Mouse (Mus musculus): ENCODE measurements at regions not wholly inside any gene's neighbourhood (a gene's known extent, or its start where the extent isn't known, plus 50 kb on each side); places are given as distances from the start of the nearest gene placed in this dataset.

DNA sequence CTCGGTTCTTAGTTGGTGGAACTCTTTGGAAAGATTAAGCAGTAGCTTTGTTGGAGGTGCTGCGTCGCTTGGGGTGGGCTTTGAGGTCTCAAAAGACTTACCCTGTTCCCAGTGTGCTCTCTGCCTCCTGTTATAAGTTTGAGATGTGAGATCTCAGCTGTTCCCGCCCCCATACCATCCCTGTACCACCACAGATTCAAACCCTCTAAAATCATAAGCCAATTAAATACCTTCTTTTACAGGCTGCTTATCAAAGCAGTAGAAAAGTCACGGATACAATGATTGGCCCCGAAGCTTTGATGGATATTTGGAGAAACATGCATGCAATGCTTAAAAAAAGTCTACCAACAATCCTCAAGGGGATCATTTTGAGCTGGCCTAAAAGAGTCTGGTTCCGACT is 152.6 kb downstream of the Enc1 start:
- no peak for ATAC-seq (replicated peaks in 1 of 2; ENCODE audit: insufficient read depth in 1 of 2, low FRiP score in 2 of 2, low TSS enrichment in 1 of 2, low read depth in 1 of 2, poor library complexity in 2 of 2, severe bottlenecking in 2 of 2)

DNA sequence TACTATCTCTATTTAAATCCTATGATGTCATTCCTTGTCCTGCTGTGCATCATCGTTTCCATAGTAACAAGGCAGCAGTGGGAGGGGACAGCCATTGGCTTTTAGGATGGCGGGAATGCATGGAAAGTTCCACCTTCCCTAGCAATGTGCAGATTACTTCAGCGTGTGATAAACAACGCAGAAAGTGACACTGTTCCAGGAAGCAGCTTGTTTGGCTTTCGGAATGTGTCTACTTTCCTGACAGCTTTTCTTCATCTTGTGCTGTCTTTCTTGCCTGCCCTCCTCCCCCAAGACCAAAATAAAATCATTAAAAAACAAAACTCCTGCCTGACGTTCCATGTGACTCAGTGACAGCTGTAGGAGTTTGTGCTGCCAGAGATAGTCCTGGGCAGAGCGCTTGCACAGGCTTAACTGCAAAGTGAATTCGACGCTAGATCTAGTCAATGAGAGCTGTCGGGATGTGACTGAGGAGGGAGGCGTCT is 149.6 kb downstream of the Enc1 start:
- no peak for ATAC-seq (replicated peaks in 1 of 2; ENCODE audit: insufficient read depth in 1 of 2, low FRiP score in 2 of 2, low TSS enrichment in 1 of 2, low read depth in 1 of 2, poor library complexity in 2 of 2, severe bottlenecking in 2 of 2)

DNA sequence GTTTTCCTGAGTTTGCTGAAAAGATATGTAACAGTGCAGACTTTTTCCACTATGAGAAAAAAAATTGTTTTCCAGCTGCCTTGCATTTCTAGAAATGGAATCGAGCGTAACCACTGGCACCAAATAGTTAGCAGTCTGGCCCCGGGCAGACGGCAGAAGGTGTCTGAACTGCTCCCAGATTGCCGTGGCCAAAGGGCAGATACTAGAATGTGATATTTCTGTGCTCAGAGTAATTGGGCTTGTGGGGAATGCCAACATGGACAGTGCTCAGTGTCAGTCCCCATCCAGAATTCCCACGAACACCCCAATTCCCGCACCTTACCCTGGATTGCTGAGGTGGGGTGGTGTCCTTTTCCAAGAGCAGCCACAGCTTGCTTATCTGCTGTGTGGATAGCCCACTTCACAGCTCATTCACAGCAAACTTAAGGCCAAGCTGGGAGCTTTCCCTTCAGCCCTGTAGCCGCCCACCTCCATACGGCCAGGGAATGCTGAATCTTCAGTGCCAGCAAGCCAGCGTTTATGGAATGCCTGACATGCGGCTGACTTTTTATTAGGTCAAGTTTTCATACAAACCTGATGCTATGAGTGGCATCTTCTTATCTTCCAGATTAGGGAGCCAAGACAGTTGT is 148.1 kb downstream of the Enc1 start:
- ATAC-seq (replicated peaks in 1 of 2; ENCODE audit: insufficient read depth in 1 of 2, low FRiP score in 2 of 2, low TSS enrichment in 1 of 2, low read depth in 1 of 2, poor library complexity in 2 of 2, severe bottlenecking in 2 of 2) = no peak

DNA sequence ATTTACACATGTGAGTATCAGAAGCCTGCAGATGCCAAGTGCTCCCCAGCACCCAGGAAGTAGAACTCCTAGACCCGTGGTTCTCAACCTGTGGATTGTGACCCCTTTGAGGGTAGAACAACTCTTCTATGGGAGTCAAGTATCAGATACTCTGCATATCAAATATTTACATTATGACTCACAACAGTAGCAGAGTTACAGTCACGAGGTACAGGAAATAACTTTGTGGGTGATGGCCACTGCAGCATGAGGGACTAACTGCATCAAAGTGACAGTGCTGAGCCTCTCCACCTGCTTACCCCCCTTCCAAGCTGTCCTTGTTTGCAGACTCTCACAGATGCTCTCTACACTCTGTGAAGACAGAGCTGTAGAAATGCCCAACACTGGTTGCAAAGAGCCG is 145.6 kb downstream of the Enc1 start:
- no peak for ATAC-seq (replicated peaks in 1 of 2; ENCODE audit: insufficient read depth in 1 of 2, low FRiP score in 2 of 2, low TSS enrichment in 1 of 2, low read depth in 1 of 2, poor library complexity in 2 of 2, severe bottlenecking in 2 of 2)

DNA sequence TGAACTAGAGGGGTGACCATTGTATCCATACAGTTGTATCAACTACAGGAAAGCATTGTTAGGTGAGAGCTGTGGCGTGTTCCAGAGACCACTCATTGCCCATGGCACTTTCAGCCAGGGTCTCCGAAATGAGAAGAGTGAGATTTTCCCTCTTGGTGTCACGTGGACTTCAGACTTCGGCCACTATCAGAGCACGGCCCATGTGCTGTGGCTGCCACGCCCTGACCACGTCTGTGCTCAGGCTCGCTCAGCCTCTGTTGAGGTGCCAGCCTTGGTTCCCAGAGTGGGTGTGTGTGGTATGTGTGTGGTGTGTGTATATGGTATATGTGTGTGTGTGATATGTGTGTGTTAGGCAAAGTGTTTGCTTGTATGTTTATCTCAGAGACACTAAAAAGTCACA is 144.6 kb downstream of the Enc1 start:
- ATAC-seq (replicated peaks in 1 of 2; ENCODE audit: insufficient read depth in 1 of 2, low FRiP score in 2 of 2, low TSS enrichment in 1 of 2, low read depth in 1 of 2, poor library complexity in 2 of 2, severe bottlenecking in 2 of 2) = no peak

DNA sequence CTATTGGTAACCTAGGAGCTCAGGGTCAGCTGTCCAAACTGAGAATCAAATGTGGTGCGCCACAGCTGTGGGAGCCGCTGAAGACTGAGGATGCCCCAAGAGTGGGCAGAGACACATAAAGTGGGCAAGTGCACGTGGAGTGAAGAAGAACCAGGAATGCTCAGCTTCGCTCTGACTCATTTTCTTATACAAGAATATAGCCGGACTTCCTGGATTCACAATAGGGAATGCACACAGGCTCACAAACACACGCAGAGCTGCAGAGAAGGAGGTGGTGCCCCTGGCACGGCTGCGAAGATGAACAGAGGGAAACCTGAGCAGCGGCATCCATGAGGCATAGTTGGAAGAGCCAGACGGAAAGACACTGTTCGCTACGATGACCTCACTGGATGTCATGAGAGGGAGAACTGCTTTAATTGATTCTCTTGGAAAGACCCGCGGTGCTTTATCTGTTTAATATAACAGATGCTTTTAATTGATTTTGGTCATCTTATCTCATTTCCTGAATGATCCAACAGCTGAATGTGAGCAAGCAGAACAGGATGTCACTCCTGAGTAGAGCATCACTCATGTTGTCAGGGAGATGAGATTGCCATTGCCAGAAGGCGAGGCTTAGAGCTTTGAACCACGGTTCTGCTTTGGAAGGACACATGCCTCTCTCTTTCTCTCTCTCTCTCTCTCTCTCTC is 143.3 kb downstream of the Enc1 start:
- ATAC-seq (replicated peaks in 1 of 2; ENCODE audit: insufficient read depth in 1 of 2, low FRiP score in 2 of 2, low TSS enrichment in 1 of 2, low read depth in 1 of 2, poor library complexity in 2 of 2, severe bottlenecking in 2 of 2) = no peak

DNA sequence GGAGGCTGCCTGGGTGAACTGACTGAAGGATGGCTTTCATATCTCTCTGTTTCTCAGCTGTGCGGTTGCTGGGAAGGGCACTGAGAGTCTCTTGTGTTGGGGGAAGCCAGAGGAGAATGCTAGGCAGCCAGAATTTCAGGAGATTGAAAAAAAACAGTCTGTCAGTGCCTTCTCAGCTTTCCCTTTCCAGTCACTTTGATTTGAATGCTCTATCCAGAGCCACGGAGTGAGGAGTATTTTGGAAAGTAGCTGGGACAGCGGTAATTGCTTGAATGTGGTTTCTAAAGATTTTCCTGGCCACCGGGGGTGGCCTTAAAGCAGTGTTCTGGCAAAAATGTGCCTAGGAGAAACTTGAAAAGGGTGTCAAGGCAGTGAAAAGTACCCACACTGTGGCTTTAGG is 142.4 kb downstream of the Enc1 start:
- ATAC-seq (replicated peaks in 1 of 2; ENCODE audit: insufficient read depth in 1 of 2, low FRiP score in 2 of 2, low TSS enrichment in 1 of 2, low read depth in 1 of 2, poor library complexity in 2 of 2, severe bottlenecking in 2 of 2) = no peak

DNA sequence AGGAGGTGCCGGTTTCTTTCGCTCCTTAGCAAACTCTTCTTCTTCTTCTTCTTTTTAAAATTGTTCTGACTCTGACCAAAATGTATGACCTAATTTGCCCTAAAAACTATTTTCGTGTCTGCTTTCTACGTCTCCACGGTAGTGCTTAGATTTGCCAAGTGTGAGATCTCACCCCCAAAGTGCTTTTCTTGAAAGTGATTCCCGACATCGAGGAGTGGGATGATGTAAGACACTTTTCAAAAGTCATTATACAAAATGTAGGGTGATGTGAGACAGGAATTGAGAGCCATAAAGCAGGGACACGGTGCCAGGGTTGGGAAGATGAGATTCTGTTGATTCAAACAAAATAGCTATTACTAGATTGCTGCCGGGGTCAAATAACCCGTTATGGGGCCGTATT is 139.5 kb downstream of the Enc1 start:
- no peak for ATAC-seq (replicated peaks in 1 of 2; ENCODE audit: insufficient read depth in 1 of 2, low FRiP score in 2 of 2, low TSS enrichment in 1 of 2, low read depth in 1 of 2, poor library complexity in 2 of 2, severe bottlenecking in 2 of 2)

DNA sequence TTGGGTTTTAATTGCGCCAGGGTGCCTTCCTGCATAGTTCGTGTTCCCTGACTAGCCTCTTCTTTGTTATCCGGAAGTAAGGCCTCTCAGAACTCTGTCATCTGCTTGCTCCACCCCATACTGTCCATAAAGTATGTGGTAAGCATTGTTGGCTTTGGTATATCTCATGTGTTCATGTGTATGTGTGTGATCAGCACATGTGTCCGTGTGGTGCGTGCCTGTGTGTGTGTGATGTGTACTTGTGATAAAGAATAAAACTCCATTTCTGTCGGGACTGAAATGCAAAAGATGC is 135.3 kb downstream of the Enc1 start:
- ATAC-seq (replicated peaks in 1 of 2; ENCODE audit: insufficient read depth in 1 of 2, low FRiP score in 2 of 2, low TSS enrichment in 1 of 2, low read depth in 1 of 2, poor library complexity in 2 of 2, severe bottlenecking in 2 of 2) = peak in 1 of 2 experiments; percentile 36; a peak in 1 of 4 replicates

DNA sequence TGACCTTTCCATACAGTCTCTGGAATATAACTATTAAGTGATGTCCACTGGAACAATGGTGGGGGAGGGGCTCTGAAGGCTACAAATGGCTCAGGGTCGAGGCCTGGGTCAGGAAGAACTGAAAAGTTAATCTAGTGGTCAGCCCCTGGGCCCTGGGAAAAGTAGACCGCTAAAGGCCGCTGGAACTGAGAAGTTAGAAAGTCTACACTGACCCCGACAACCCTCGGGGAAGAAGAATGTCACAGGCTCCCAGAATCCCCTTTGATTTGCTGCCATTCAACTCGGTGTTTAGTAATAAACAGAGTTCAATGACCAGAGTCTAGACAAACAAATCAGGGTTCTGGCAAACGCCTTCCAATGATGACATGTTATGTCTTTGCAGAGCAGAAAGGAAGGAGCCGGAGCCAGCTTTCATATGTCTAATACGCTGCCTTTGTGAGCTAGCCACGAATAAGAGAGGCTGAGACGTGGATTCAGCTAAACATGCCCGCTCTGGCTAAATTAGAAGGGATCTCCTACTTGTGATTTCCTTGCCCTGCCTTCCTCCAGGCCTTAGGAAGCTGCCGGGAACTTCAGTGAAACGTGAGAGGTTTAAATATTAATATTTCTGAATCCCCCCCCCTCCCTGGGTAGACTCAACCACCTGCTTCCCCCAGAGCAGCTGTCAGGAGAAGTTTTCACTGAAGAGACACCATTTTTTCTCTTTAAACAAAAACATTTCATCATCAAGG is 134.8 kb downstream of the Enc1 start:
- ATAC-seq (replicated peaks in 1 of 2; ENCODE audit: insufficient read depth in 1 of 2, low FRiP score in 2 of 2, low TSS enrichment in 1 of 2, low read depth in 1 of 2, poor library complexity in 2 of 2, severe bottlenecking in 2 of 2) = no peak

DNA sequence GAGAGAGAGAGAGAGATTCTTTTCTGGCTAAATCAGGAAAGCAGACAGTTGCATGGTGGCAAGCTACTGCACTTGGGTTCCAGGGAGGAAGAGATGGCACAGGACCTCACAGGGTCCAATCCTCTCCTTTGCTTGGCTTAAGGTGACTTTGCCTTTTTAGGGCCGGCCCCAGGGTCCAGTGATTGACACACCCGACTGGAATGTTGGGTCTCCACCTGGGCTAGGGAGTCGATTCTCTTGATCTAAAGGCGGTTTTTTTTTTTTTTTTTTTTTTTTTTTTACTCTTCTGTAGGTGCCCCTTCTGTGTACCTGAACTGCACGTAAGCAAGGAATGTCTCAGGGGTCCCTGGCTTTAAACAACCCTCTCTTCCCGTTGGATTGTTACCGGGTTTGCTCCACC is 131.4 kb downstream of the Enc1 start:
- no peak for ATAC-seq (replicated peaks in 1 of 2; ENCODE audit: insufficient read depth in 1 of 2, low FRiP score in 2 of 2, low TSS enrichment in 1 of 2, low read depth in 1 of 2, poor library complexity in 2 of 2, severe bottlenecking in 2 of 2)

DNA sequence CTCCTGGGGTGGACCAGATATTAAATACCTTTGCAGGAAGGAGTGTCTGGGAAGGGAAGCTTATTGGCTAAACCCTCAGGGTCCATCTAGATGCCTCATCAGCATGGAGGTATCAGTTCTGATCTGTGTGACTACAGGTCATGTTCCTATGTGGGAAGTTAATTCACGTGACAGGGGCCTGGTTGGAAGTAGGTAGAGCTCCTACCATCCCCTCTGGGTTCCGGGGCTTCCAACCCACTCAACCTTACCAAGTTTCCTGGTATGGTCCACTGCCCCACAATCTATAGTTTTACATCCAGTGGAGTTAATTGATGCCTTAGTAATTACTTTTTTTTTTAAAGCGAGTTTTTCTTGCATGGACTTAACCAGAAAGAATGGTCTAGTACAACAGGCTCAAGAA is 130.3 kb downstream of the Enc1 start:
- no peak for ATAC-seq (replicated peaks in 1 of 2; ENCODE audit: insufficient read depth in 1 of 2, low FRiP score in 2 of 2, low TSS enrichment in 1 of 2, low read depth in 1 of 2, poor library complexity in 2 of 2, severe bottlenecking in 2 of 2)

DNA sequence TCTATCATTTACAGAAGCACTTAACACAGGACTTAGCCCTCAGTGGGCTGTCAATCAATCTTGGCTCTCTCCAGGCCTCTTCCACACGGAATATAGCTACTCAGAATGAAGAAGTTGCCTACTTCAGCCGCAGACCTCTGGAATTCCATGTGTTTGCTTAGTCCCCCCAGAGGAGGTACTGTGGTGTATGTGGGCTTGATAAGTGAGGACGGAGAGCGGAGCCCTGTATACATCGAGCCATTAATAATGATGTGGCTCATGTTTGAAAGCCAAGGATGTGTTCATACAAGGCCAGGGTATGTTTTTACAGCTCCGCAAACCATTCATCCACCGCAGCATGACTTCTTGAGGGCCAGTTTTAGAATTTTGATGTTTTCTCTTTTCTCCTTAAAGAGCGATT is 125.8 kb downstream of the Enc1 start:
- ATAC-seq (replicated peaks in 1 of 2; ENCODE audit: insufficient read depth in 1 of 2, low FRiP score in 2 of 2, low TSS enrichment in 1 of 2, low read depth in 1 of 2, poor library complexity in 2 of 2, severe bottlenecking in 2 of 2) = no peak

DNA sequence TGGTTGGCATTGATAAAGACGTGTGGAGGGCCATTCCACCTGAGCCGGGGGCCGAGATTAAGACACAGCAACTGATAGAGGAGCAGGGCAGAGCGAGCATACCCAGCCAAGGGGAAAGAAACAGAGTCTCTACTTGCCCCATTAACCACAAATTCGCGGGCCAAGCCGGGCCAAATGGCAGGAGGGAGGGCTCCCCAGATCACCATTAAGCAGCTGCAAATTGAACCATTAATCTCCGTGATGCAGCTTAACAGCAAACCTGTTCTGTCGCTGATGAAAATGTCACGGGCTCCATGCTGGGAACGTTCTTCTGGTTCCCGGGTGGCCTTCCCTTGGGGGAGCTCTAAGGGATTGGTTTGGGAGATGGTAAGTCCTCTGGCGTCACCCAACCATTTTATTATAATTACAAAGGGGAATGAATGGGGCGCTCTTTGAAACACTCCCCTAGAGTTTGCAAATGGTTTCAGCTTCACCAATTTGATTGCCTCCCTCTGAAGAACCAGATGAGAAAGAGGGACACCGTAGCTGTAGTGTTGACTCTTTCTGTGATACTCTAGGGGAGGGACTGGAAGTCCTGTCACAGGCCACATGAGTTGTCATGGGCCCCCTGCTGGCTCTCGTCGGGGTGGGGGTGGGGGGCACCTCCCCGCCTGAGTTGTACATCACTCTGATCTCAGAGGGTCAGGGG is 124.8 kb downstream of the Enc1 start:
- no peak for ATAC-seq (replicated peaks in 1 of 2; ENCODE audit: insufficient read depth in 1 of 2, low FRiP score in 2 of 2, low TSS enrichment in 1 of 2, low read depth in 1 of 2, poor library complexity in 2 of 2, severe bottlenecking in 2 of 2)

DNA sequence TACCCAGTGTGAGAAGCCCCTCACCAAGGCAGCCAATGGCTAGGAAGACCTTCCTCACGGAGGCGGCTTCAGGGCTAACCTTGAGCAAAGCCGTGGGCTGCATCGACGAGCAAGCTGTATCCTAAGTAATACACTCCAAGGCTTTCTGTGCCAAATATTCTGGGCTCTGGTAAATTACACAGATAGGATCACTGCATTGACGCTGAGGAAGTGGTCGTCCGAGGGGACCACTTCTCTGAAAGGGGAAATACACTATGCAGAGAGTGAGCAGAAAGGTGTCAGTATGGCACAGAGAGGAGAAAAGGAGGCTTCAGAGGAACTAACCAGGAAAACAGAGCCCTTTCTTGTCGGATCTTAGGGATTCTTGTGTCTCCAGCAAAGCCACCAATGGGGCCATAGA is 124.1 kb downstream of the Enc1 start:
- ATAC-seq (replicated peaks in 1 of 2; ENCODE audit: insufficient read depth in 1 of 2, low FRiP score in 2 of 2, low TSS enrichment in 1 of 2, low read depth in 1 of 2, poor library complexity in 2 of 2, severe bottlenecking in 2 of 2) = peak in 1 of 2 experiments; percentile 45; a peak in 1 of 4 replicates

DNA sequence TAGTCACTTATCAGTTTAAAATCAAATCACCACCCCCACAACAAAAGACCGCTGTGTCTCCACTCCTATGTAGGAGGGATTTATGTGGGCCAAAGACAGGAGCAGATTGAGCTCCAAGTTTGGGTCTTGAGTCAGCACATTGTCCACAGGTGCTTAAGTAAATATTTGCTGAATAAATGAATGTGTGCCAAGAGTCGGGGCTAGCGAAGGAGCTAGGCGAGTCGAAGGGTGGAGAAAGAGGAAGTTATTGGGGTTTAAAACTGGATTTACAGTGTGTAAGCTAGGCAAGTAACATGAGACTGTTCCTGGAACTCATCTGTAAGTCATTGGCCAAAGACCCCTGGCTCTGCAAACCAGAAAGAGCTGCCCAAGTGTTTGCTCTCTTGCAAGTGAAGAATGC is 122.9 kb downstream of the Enc1 start:
- ATAC-seq (replicated peaks in 1 of 2; ENCODE audit: insufficient read depth in 1 of 2, low FRiP score in 2 of 2, low TSS enrichment in 1 of 2, low read depth in 1 of 2, poor library complexity in 2 of 2, severe bottlenecking in 2 of 2) = peak; percentile 37 to 66; a peak in 3 of 4 replicates

DNA sequence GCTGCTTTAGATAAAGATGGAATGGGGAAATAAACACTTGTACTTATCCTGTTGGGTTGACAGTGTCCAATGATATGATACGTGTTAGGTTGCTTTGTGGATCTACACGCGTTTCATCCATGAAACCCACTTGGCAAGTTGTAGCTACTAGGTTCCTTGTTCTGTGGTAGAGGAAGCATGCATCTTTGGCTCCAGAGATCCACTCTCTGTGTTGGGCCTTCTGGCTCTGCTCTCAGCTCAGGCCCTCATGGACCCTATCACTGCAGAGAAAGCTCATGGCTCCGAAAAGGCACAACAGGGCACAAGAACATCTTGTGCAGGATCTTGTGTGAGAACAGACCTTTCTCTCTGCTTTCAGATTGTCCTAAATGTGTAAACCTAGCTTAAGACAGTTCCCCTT is 122.3 kb downstream of the Enc1 start:
- ATAC-seq (replicated peaks in 1 of 2; ENCODE audit: insufficient read depth in 1 of 2, low FRiP score in 2 of 2, low TSS enrichment in 1 of 2, low read depth in 1 of 2, poor library complexity in 2 of 2, severe bottlenecking in 2 of 2) = no peak

DNA sequence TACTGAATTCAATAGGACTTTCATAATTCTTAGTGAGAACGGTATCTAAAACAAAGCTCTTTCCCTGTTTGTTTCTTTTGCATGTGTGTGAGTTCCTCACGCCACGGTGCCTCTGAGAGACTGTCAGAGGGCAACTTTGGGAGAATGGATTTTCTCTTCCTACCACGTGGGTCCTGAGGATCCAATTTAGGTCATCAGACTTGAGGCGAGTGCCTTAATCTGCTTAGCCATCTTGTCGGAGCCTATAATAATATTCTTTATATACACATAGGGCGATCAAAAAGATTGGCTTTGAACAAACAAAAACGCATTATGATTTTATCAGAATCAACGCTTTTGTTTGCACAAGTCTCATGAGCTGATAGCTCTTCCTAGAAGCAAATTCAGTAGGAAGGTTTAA is 119.6 kb downstream of the Enc1 start:
- ATAC-seq (replicated peaks in 1 of 2; ENCODE audit: insufficient read depth in 1 of 2, low FRiP score in 2 of 2, low TSS enrichment in 1 of 2, low read depth in 1 of 2, poor library complexity in 2 of 2, severe bottlenecking in 2 of 2) = no peak
